Mouse (Mus musculus) E14TG2a.4 (cell line): ENCODE data around the gene Lgals8.

Experiments used
- CTCF ChIP-seq: conservative IDR thresholded peaks from 2 replicates; pipeline ENCODE4 v1.5.1; 2014; ENCODE audit warnings: low read length
- NANOG ChIP-seq: IDR thresholded peaks from 2 replicates; pipeline ENCODE4 v1.6.1; 2014; ENCODE audit warnings: borderline replicate concordance, low read length, mixed read lengths

GRCm38 (mm10) chr13:12440813-12441212, 23.9 kb downstream of the Lgals8 start:
- TF ChIP-seq CTCF (no peak), NANOG (peak; percentile 94)
